Mouse (Mus musculus): Measurements from ENCODE around the gene Zfp39. TPM values are rescaled to one million over a fixed set of nuclear protein-coding genes. Genes with fewer than 3 reads are reported as not detected.

Gene Zfp39
- 5.4 and 5.7 TPM in 2 replicates for polyA plus RNA-seq (2012; rRNA removed)

DNA sequence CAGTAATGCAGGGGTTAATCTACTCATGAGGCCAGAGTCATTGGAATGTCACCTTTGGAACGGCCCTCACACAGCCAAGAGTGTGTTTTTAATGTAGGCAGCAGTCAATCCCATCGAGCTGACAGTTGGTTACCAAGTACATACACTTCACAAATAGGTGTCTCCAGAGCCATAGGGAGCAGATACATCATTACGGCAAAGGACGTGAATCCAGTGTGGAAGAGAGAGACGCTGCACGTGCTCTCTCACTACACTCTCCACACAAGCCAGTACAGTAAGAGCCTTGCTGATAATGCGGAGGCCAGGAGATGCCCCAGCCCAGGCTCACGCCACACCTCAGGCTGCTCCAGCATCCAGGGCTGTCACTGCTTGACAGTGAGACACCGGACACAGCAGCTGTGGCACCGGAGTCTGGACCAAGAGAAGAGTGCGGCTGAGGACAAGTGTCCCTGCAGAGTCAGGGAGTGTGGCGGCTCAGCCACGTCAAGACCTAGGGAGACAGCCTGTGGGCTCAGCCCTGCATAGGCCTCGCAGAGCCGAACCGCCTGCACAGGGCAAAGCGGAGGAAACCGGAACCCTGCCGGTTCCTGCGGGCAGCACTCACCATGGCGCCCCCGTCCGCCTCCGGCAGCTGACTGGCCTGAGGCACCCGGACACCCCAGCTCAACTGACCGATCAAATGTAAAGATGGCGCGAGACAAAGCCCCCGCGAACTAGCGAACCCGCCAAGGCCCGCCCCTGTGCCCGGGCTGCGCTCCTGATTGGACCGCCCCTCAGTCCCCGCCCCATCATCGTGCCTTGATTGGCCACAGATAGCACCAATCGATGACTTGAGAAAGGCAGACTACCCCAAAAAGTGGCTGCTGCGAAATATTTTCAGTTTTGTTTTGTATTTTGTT lies at the start of gene Zfp39:
TSS of gene Zfp39 (minus strand) at position 715 of the 899 bp plus-strand sequence.

DNA sequence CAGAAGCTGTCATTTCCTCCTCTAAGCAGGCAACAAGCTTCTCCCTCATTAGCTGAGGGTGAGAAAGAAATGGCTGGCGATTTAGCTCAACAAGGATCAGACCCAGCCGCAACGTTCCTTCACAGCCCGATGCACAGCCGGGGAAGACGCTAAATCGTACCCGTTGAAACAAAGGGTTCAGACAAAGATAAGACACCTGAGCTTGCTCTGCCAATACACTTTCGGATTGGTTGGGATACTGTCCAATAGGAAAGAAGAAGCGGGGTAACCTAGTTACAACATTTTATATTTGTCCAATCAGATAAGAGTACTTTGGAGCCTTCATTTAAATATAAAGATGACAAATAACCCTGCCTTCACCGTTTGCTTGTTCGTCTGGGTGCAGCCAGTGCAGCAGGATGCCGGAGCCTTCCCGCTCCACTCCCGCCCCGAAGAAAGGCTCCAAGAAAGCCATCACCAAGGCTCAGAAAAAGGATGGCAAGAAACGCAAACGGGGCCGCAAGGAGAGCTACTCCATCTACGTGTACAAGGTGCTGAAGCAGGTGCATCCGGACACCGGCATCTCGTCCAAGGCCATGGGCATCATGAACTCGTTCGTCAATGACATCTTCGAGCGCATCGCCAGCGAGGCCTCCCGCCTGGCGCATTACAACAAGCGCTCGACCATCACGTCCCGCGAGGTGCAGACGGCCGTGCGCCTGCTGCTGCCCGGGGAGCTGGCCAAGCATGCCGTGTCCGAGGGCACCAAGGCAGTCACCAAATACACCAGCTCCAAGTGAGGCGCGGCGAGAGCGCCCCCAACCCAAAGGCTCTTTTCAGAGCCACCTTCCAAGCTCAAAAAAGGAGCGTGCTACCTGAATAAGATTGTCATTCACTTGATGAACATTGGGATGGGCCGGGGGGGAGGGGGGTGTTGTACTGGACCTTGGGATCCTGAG lies 44.8 kb upstream of the Zfp39 start, which contains the start of gene Hist3h2ba:
TSS of gene Hist3h2ba (plus strand) at position 379 of the 938 bp plus-strand sequence.

DNA sequence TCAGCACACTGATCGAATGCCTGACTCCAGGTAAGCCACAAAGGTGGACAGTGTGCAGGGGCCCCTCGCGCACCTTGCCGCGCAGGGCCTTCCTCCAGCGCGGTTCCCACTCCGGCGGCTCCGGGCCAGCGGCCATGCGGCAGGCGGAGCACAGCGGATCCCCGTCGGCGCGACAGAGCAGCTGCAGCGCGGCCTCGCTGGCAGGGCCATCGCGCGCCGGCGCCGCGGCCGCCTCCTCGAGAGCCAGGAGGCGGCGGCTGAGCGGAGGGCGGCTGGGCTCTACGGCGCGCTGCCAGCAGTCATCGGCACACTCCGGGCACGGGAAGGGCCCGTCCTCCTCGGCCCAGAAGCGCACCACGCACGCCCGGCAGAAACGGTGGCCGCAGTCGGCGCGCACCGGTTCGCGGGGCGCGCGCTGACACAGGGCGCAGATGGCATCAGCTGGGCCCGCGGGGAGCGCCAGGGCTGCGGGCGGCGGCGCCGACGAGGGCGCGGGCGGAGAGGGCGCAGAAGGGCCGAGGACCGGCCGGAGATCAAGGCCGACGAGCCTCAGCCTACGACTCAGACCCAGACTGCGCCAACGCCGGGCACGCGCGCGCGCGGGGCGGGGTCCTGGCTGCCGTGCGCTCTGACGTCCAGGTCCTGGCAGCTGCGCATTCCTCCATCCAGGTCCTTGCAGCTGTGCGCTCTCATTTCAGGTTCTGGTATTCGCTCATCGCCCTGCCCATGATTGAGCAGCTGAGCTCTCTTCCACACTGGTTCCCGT lies 34.5 kb upstream of the Zfp39 start, which contains the start of gene Rnf187:
TSS of gene Rnf187 (minus strand) at position 595 of the 766 bp plus-strand sequence.

DNA sequence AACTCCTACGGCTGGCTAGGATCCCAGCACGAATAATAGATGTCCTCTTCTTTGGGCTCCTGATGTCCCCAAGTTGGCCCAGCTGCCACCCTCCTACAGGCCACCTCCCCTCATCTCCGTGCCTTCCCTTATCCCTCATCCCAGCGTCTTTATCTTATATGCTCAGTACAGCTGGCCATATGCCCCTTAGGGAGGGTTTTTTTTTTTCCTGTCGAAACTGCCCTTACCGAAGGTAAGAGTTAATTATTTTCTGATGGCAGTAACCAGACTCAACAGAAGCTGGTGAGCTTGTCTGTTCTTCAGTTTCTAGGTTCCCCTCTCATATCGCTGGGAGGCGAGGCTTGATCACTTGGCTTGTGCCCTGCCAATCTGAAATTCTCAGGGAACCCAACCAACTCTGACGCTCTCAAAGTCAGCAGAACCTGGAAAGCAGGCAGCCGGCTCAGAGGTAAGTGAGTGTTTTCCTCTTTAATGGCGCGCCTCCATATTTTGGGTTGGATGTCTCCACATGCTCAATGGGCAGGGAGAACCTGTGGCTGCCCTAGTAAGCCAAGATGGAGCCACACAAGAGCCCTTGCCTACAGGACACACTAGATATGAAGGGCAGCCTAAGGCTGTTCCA lies 13.8 kb upstream of the Zfp39 start, which contains the start of gene Btnl10:
TSS of gene Btnl10 (plus strand) at position 164 of the 622 bp plus-strand sequence.

DNA sequence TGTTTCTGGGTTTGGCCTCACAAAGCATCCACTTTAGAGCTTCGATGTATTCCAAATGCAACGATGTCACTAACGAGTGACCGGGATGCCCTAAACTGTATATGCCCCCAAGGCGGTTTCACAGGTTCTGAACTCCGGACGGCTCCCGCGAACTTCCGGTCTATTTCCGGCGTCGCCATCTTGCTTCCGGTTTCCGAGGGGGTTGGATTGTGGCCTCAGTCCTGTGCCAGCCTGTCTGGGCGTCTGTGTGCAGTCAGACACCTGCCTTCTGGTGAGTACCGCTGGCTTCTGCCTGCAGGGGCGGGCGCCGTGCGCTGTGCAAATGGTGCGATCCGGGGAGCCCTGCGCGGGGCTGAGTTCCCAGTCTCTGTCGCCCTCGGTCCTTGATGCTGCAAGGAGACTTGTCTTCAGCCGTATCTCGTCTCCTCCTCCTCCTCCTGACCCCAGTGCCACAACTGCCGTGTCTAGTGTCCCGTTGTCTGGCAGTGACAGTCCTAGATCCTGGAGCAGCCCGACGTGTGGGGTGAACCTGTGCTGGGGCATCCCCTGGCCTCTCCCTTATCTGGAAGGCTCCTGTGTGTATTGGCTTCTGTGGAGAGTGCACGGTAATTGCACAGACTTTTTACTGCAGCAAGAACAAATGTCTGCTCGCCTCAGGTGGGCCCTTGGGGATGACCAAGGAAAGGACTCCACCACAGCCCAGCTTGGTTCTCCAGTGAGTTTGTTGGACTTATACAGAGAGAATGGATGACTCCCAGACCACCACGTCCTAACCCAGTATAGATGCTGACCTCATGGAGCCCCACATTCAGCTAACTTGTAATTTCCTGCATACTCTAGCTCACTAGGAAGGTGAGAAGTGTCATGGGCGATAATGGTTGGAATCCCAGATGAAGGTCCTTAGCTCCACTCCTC lies 36.7 kb downstream of the Zfp39 start, which contains the start of gene 2810021J22Rik:
TSS of gene 2810021J22Rik (plus strand) at position 178 of the 915 bp plus-strand sequence.

DNA sequence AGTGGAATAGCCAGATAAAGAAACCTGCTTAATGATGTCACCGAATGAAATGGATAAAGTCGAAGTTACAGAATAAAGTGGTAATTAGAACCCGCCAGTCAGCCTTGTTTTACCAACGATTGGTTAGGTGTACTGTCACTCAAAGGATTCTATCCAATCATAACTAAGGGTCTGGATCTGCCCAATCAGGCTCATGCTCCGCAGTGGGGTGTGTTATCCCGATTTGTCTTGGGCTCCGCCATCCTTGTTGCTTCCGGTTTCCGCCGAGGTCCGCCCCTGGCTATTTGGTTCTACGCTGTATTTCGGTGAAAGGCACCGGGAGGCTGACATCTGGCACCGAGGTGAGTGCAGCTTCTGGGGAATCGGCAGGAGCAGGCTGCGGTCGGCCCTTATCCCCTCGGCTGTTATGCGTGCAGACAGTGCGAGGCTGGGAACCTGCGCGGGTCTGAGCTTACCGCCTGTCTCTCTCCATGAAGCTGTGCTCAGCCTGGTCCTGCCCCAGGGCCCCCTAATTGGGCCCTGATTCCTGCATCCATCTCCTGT lies 57.0 kb downstream of the Zfp39 start, which contains the start of gene Gm12258:
TSS of gene Gm12258 (plus strand) at position 240 of the 543 bp plus-strand sequence.

DNA sequence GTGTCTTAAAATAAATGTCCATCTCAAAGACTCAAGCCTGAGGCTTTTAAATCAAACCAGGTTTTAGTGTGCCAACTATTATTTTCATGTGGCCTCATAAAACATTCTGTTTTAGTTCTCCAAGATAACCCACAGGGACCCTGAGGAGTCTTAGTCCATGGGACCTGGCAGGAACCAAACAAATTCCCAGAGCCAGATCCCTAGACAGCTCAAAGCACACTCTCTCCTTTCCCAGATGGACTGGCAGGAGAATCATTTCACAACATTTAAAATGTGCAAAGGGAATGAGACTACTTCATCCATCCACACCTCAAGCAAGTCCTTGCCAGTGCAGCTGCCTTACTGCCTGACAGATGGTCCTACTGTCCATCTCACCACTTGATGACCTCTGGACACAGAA lies 65.1 kb downstream of the Zfp39 start, which contains the start of gene Olfr311:
TSS of gene Olfr311 (plus strand) at position 301 of the 400 bp plus-strand sequence.

Other genes starting within 250 kb of the Zfp39 start
- 0.01 TPM in 1 of 2 replicates, not detected in the other for gene Olfr322, start 245.4 kb downstream of the Zfp39 start, polyA plus RNA-seq (2012; rRNA removed)
- not detected in 2 replicates for gene Olfr320, start 223.1 kb downstream of the Zfp39 start, polyA plus RNA-seq (2012; rRNA removed)
- gene Olfr319, start 205.1 kb downstream of the Zfp39 start, polyA plus RNA-seq (2012; rRNA removed) = not detected in 2 replicates
- not detected in 2 replicates for gene Olfr318, start 180.2 kb downstream of the Zfp39 start, polyA plus RNA-seq (2012; rRNA removed)
- gene Olfr317, start 165.0 kb downstream of the Zfp39 start, polyA plus RNA-seq (2012; rRNA removed) = 0.16 and 0.28 TPM in 2 replicates
- gene Olfr316, start 151.5 kb downstream of the Zfp39 start, polyA plus RNA-seq (2012; rRNA removed) = not detected in 2 replicates
- not detected in 2 replicates for gene Olfr315, start 131.0 kb downstream of the Zfp39 start, polyA plus RNA-seq (2012; rRNA removed)
- not detected in 2 replicates for gene Olfr314, start 121.3 kb downstream of the Zfp39 start, polyA plus RNA-seq (2012; rRNA removed)
- 2.4 and 3.0 TPM in 2 replicates for gene Fam183b, start 102.3 kb downstream of the Zfp39 start, polyA plus RNA-seq (2012; rRNA removed)
- gene Olfr313, start 89.2 kb downstream of the Zfp39 start, polyA plus RNA-seq (2012; rRNA removed) = not detected in 2 replicates
- gene Olfr312, start 75.0 kb downstream of the Zfp39 start, polyA plus RNA-seq (2012; rRNA removed) = not detected in 2 replicates
- gene Olfr311, start 65.0 kb downstream of the Zfp39 start, polyA plus RNA-seq (2012; rRNA removed) = not detected in 2 replicates
- gene Gm12258, start 57.1 kb downstream of the Zfp39 start, polyA plus RNA-seq (2012; rRNA removed) = 27.6 and 31.1 TPM in 2 replicates
- gene 2810021J22Rik, start 37.0 kb downstream of the Zfp39 start, polyA plus RNA-seq (2012; rRNA removed) = 9.6 and 10.4 TPM in 2 replicates
- 0.02 and 0.04 TPM in 2 replicates for gene Btnl10, start 13.7 kb upstream of the Zfp39 start, polyA plus RNA-seq (2012; rRNA removed)
- gene Rnf187, start 34.7 kb upstream of the Zfp39 start, polyA plus RNA-seq (2012; rRNA removed) = 468 and 484 TPM in 2 replicates
- 589 and 846 TPM in 2 replicates for gene Hist3h2ba, start 44.7 kb upstream of the Zfp39 start, polyA plus RNA-seq (2012; rRNA removed)
- 100 and 126 TPM in 2 replicates for gene Hist3h2a, start 50.5 kb upstream of the Zfp39 start, polyA plus RNA-seq (2012; rRNA removed)
- gene Trim17, start 50.5 kb upstream of the Zfp39 start, polyA plus RNA-seq (2012; rRNA removed) = 1.8 and 1.9 TPM in 2 replicates
- 29.6 and 30.8 TPM in 2 replicates for gene Trim11, start 73.9 kb upstream of the Zfp39 start, polyA plus RNA-seq (2012; rRNA removed)
- 0.74 and 2.6 TPM in 2 replicates for gene Obscn, start 232.2 kb upstream of the Zfp39 start, polyA plus RNA-seq (2012; rRNA removed)